Mouse (Mus musculus): ENCODE results near the gene Insr.
"Not testable (repeated sequence)": the region's sequence is repeated elsewhere in the genome, so short reads cannot be mapped to it uniquely, and the experiment has no call there.

The Insr gene

DNA sequence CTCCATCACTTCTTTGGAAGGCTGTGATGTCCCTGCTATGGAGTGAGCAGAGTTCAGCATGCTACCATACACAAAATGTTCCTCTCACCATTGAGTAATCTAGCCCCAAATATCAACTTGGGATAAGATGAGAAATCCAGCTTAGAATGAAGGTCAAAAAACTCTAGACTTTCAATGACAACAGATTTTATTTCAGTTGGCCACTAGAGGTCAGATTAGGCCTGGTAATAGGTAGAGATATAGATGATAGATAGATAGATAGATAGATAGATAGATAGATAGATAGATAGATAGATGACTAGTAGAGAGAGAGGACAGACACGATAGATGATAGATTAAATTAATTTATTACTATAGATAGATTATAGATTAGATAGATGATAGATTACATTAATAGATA, 99.5 kb downstream of the Insr start:
- no peak for DNase-seq

DNA sequence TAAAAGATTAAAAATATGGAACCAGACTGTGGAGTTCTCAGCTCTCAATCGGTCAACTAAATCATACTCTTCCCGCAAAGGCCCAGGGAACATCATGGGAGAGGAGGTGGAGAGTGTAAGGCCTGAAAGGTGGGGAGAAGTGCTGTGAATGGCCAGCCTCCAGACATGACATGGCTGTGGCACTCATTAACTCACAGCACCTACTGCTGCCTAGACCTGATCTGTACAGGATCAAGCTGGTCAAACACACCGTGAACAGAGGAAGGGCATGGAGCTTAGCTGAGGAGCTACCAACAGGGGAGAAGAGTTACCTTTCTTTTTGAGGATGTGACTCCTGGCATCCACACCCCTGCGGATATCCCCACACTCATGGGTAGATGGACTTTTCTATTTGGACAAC, 102.0 kb downstream of the Insr start:
- no peak for DNase-seq

DNA sequence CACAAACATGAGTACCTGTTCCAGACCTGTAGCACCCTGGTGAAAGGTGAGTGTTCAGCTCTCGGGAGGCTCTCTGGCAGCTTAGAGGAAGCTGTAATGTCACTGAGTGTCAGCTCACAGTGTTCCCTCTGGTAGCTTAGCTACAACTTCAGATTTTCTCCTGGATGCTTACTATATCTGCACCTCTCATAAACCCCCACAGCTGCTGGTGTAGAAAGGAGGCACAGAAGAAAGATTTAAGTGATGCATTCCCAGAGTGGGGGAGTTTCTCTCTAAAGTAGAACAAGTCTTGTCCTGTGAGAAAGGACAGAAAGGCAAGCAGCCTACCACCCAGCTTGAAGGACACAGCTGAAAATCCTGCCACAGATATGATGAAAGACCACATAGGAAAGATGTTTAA, 107.2 kb downstream of the Insr start:
- no peak for DNase-seq

DNA sequence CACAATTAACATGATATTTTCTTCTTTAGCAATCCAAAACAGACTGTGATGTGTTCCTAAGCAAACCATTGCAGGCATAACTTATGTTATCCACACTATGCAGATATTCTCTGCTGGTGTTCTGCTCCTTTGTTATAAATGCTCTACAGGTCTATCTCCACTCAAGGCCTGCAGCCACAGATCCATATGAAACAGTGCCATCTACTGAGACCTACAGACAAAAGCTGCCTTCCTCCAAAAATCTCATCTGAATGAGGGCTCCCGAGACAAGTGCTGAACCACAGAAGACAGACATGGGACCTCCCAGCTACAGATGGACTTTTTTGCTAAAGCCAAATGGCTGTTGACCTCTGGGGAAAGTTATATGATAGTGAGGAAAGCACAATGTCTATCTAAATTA, 132.9 kb downstream of the Insr start:
- DNase-seq = no peak

DNA sequence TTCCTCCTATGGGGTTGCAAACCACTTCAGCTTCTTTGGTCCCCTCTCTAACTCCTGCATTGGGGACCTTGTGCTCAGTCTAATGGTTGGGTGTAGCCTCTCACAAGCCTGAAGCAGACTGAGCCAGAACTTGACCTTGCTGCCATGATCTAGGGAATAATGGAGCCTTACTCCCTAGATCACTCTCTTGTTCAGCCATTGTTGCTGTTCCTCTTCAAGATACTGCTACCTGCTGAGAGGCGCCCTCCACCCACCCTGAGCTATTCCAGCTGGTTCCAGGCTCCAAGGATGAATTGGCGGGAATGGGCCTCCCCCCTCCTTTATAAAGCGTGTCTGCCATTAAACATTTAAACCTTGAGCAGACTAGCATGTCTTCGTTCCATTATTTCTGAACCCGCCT, 179.0 kb downstream of the Insr start:
- DNase-seq = not testable (repeated sequence)

Data from cerebellum, adult 9-11 months (tissue).